Mouse (Mus musculus) bone marrow macrophage, adult 2 months (primary cell): ENCODE data around the gene Steap3.

ENCODE experiments used
- CTCF ChIP-seq: IDR thresholded peaks from 2 replicates; pipeline ENCODE4 v1.5.1; 2012; ENCODE audit warnings: low read depth, mild to moderate bottlenecking, low read length, moderate library complexity
- POLR2A ChIP-seq: IDR thresholded peaks from 2 replicates; pipeline ENCODE4 v1.6.1; 2012; ENCODE audit warnings: mild to moderate bottlenecking, low read depth, low read length, borderline replicate concordance

DNA sequence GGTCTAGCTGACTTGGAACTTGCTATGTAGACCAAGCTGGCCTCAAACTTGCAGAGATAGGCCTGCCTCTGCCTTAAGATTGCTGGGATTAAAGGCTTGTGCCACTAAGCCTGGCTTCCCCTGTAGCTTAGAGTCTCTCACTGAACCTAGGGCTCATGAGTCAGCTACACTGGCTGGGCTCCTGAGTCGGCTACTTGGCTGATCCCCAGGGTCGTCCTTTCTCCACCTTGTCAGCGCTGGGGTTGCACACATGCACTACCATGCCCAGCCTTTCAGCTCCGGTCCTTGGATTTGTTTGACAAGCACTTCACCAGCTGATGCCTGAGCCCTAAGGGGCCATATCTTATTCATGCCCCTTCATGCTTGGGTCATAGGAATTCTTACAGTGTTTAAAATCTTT lies 104.5 kb downstream of the Steap3 start:
- no peak for TF ChIP-seq CTCF
- no peak for TF ChIP-seq POLR2A
